Mouse (Mus musculus): ENCODE data around the gene Gnai3. TPM values are rescaled to one million over a fixed set of nuclear protein-coding genes. Genes with fewer than 3 reads are reported as not detected.

Gnai3 gene
- polyA plus RNA-seq, 1 experiment: 20.1 TPM

DNA sequence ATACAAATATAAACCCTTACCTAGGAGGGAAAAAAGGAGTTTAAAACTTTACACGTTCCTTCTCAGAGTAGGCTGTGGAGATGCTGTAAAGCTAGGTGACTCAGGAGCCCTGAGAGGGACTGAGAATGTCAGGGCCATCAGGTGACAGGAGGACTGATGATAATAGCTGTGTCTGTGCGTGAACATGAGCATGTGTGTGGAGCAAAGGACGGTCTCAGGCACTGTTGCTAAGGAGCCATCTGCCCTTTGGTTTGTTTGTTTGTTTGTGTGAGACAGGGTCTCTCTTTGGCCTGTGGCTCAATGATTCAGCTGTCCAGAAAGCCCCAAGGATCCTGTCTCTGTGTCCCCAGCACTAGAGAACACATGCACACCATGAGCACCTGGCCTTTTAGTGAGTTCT lies 24.8 kb downstream of the Gnai3 start:
- no peak for TF ChIP-seq MYOG (IDR thresholded peaks at IDR 0.05; ENCODE audit: control insufficient read depth in 1 of 3, insufficient read depth in 1 of 3, insufficient read length in 2 of 3, low read depth in 2 of 3)
- no peak for TF ChIP-seq POLR2AphosphoS2 (IDR thresholded peaks at IDR 0.05; ENCODE audit: insufficient read length, low read depth)
- no peak for TF ChIP-seq POLR2A (IDR thresholded peaks at IDR 0.05; ENCODE audit: insufficient read length, low read depth)
- TF ChIP-seq SRF (IDR thresholded peaks at IDR 0.05; ENCODE audit: control insufficient read depth, insufficient read length, low read depth): no peak
- TF ChIP-seq TCF3 (IDR thresholded peaks at IDR 0.05; ENCODE audit: insufficient read length, low read depth): no peak
- TF ChIP-seq MYOD1 (IDR thresholded peaks at IDR 0.05; ENCODE audit: control insufficient read depth in 1 of 3, insufficient read length in 2 of 3, low read depth in 2 of 3): no peak
- TF ChIP-seq USF1 (IDR thresholded peaks at IDR 0.05; ENCODE audit: low read depth): no peak
- no peak for TF ChIP-seq TCF12 (IDR thresholded peaks at IDR 0.05; ENCODE audit: insufficient read depth, poor library complexity, severe bottlenecking)
- Histone ChIP-seq H3K4me2 (ENCODE audit: low read depth) (no peak overlapping the region), H3K27me3 (ENCODE audit: control insufficient read depth, insufficient read depth, insufficient read length) (no peaks in the 10 kb centered on the region), H3K36me3 (ENCODE audit: control insufficient read depth, insufficient read depth) (peaks cover 30% of the 10 kb centered on the region), H3ac (ENCODE audit: control insufficient read depth, insufficient read length) (no peak overlapping the region), H3K4me3 (no peak overlapping the region), H3K79me2 (ENCODE audit: control insufficient read depth, insufficient read depth) (peaks cover 18% of the 10 kb centered on the region)

GRCm38 (mm10) chr3:108117465-108117864 lies 28.5 kb downstream of the Gnai3 start:
- no peak overlapping the region for H3ac ChIP-seq (ENCODE audit: control insufficient read depth, insufficient read length)
- no peak overlapping the region for H3K4me2 ChIP-seq (ENCODE audit: low read depth)
- no peaks in the 10 kb centered on the region for H3K79me2 ChIP-seq (ENCODE audit: control insufficient read depth, insufficient read depth)
- TF ChIP-seq POLR2A (IDR thresholded peaks at IDR 0.05; ENCODE audit: insufficient read length, low read depth) (no peak), CEBPB (IDR thresholded peaks at IDR 0.05; ENCODE audit: insufficient read depth, poor library complexity, severe bottlenecking) (no peak), MYOG (IDR thresholded peaks at IDR 0.05; ENCODE audit: control insufficient read depth in 1 of 3, insufficient read depth in 1 of 3, insufficient read length in 2 of 3, low read depth in 2 of 3) (no peak), MYOD1 (IDR thresholded peaks at IDR 0.05; ENCODE audit: control insufficient read depth in 1 of 3, insufficient read length in 2 of 3, low read depth in 2 of 3) (no peak), REST (IDR thresholded peaks at IDR 0.05; ENCODE audit: insufficient read depth, insufficient read length) (no peak), SRF (IDR thresholded peaks at IDR 0.05; ENCODE audit: control insufficient read depth, insufficient read length, low read depth) (no peak), TCF3 (IDR thresholded peaks at IDR 0.05; ENCODE audit: insufficient read length, low read depth) (no peak), MAX (IDR thresholded peaks at IDR 0.05; ENCODE audit: low read depth) (no peak), E2F4 (IDR thresholded peaks at IDR 0.05; ENCODE audit: insufficient read depth) (no peak)
- peaks cover 46% of the 10 kb centered on the region for H3K36me3 ChIP-seq (ENCODE audit: control insufficient read depth, insufficient read depth)
- H3K27me3 ChIP-seq (ENCODE audit: control insufficient read depth, insufficient read depth, insufficient read length): no peaks in the 10 kb centered on the region
- H3K4me3 ChIP-seq: no peak overlapping the region

- Histone ChIP-seq H3K36me3 (ENCODE audit: control insufficient read depth, insufficient read depth) (peaks cover 58% of the 10 kb centered on the region), H3K4me3 (no peak overlapping the region), H3K27me3 (ENCODE audit: control insufficient read depth, insufficient read depth, insufficient read length) (no peaks in the 10 kb centered on the region), H3K79me2 (ENCODE audit: control insufficient read depth, insufficient read depth) (no peaks in the 10 kb centered on the region), H3ac (ENCODE audit: control insufficient read depth, insufficient read length) (no peak overlapping the region), H3K4me2 (ENCODE audit: low read depth) (no peak overlapping the region)
- no peak for TF ChIP-seq MYOG (IDR thresholded peaks at IDR 0.05; ENCODE audit: control insufficient read depth in 1 of 3, insufficient read depth in 1 of 3, insufficient read length in 2 of 3, low read depth in 2 of 3)
- no peak for TF ChIP-seq MYOD1 (IDR thresholded peaks at IDR 0.05; ENCODE audit: control insufficient read depth in 1 of 3, insufficient read length in 2 of 3, low read depth in 2 of 3)
- no peak for TF ChIP-seq TCF12 (IDR thresholded peaks at IDR 0.05; ENCODE audit: insufficient read depth, poor library complexity, severe bottlenecking)
Measured at GRCm38 (mm10) chr3:108113591-108114289, 32.2 kb downstream of the Gnai3 start.

- TF ChIP-seq MAX (IDR thresholded peaks at IDR 0.05; ENCODE audit: low read depth) (no peak), POLR2A (IDR thresholded peaks at IDR 0.05; ENCODE audit: insufficient read length, low read depth) (no peak), E2F4 (IDR thresholded peaks at IDR 0.05; ENCODE audit: insufficient read depth) (no peak), SRF (IDR thresholded peaks at IDR 0.05; ENCODE audit: control insufficient read depth, insufficient read length, low read depth) (no peak), REST (IDR thresholded peaks at IDR 0.05; ENCODE audit: insufficient read depth, insufficient read length) (no peak), TCF12 (IDR thresholded peaks at IDR 0.05; ENCODE audit: insufficient read depth, poor library complexity, severe bottlenecking) (no peak), POLR2AphosphoS2 (IDR thresholded peaks at IDR 0.05; ENCODE audit: insufficient read length, low read depth) (no peak), MYOG (IDR thresholded peaks at IDR 0.05; ENCODE audit: control insufficient read depth in 1 of 3, insufficient read depth in 1 of 3, insufficient read length in 2 of 3, low read depth in 2 of 3) (no peak), TCF3 (IDR thresholded peaks at IDR 0.05; ENCODE audit: insufficient read length, low read depth) (no peak), MYOD1 (IDR thresholded peaks at IDR 0.05; ENCODE audit: control insufficient read depth in 1 of 3, insufficient read length in 2 of 3, low read depth in 2 of 3) (no peak), CEBPB (IDR thresholded peaks at IDR 0.05; ENCODE audit: insufficient read depth, poor library complexity, severe bottlenecking) (no peak), USF1 (IDR thresholded peaks at IDR 0.05; ENCODE audit: low read depth) (no peak)
- Histone ChIP-seq H3K27me3 (ENCODE audit: control insufficient read depth, insufficient read depth, insufficient read length) (no peaks in the 10 kb centered on the region), H3K4me2 (ENCODE audit: low read depth) (no peak overlapping the region)
Measured at GRCm38 (mm10) chr3:108112666-108113065, 33.3 kb downstream of the Gnai3 start.

GRCm38 (mm10) chr3:108112246-108112645 lies 33.7 kb downstream of the Gnai3 start:
- no peak overlapping the region for H3K4me3 ChIP-seq
- no peaks in the 10 kb centered on the region for H3K79me2 ChIP-seq (ENCODE audit: control insufficient read depth, insufficient read depth)
- H3K27me3 ChIP-seq (ENCODE audit: control insufficient read depth, insufficient read depth, insufficient read length): no peaks in the 10 kb centered on the region
- H3K4me2 ChIP-seq (ENCODE audit: low read depth): no peak overlapping the region
- TF ChIP-seq MYOD1 (IDR thresholded peaks at IDR 0.05; ENCODE audit: control insufficient read depth in 1 of 3, insufficient read length in 2 of 3, low read depth in 2 of 3): no peak
- no peak for TF ChIP-seq SRF (IDR thresholded peaks at IDR 0.05; ENCODE audit: control insufficient read depth, insufficient read length, low read depth)
- no peak for TF ChIP-seq CEBPB (IDR thresholded peaks at IDR 0.05; ENCODE audit: insufficient read depth, poor library complexity, severe bottlenecking)
- no peak for TF ChIP-seq USF1 (IDR thresholded peaks at IDR 0.05; ENCODE audit: low read depth)
- no peak for TF ChIP-seq MYOG (IDR thresholded peaks at IDR 0.05; ENCODE audit: control insufficient read depth in 1 of 3, insufficient read depth in 1 of 3, insufficient read length in 2 of 3, low read depth in 2 of 3)
- no peak for TF ChIP-seq E2F4 (IDR thresholded peaks at IDR 0.05; ENCODE audit: insufficient read depth)
- no peak for TF ChIP-seq POLR2AphosphoS2 (IDR thresholded peaks at IDR 0.05; ENCODE audit: insufficient read length, low read depth)
- no peak for TF ChIP-seq MAX (IDR thresholded peaks at IDR 0.05; ENCODE audit: low read depth)
- no peak for TF ChIP-seq TCF3 (IDR thresholded peaks at IDR 0.05; ENCODE audit: insufficient read length, low read depth)
- TF ChIP-seq REST (IDR thresholded peaks at IDR 0.05; ENCODE audit: insufficient read depth, insufficient read length): no peak
- TF ChIP-seq POLR2A (IDR thresholded peaks at IDR 0.05; ENCODE audit: insufficient read length, low read depth): no peak
- TF ChIP-seq TCF12 (IDR thresholded peaks at IDR 0.05; ENCODE audit: insufficient read depth, poor library complexity, severe bottlenecking): no peak
- H3ac ChIP-seq (ENCODE audit: control insufficient read depth, insufficient read length): no peak overlapping the region
- H3K36me3 ChIP-seq (ENCODE audit: control insufficient read depth, insufficient read depth): peaks cover 70% of the 10 kb centered on the region

More at GRCm38 (mm10) chr3:108112666-108113065, 33.3 kb downstream of the Gnai3 start:
- H3K4me3 ChIP-seq: no peak overlapping the region
- no peaks in the 10 kb centered on the region for H3K79me2 ChIP-seq (ENCODE audit: control insufficient read depth, insufficient read depth)
- H3ac ChIP-seq (ENCODE audit: control insufficient read depth, insufficient read length): no peak overlapping the region
- H3K36me3 ChIP-seq (ENCODE audit: control insufficient read depth, insufficient read depth): peaks cover 69% of the 10 kb centered on the region
